Mouse (Mus musculus) cerebral cortex, adult 2 months (tissue): ENCODE measurements around the gene Slc27a2.

ENCODE experiments used
- WGBS: fragments of 180-500 bp; shearing (Covaris S2); methylation state at CpG from one replicate; pipeline ENCODE4 v1.1.7; 2018; 5-methylcytosine and 5-hydroxymethylcytosine counted together

The Slc27a2 gene

GRCm38 (mm10) chr2:126555533-126555932 is 3.3 kb downstream of the Slc27a2 start:
- 94% methylated on average over 5 of the region's 5 CpGs for WGBS

GRCm38 (mm10) chr2:126560094-126560493 is 7.9 kb downstream of the Slc27a2 start:
- WGBS = 96% methylated on average over 1 of the region's 1 CpGs

GRCm38 (mm10) chr2:126563411-126564105 is 11.4 kb downstream of the Slc27a2 start:
- WGBS = 50% methylated on average over 17 of the region's 17 CpGs

GRCm38 (mm10) chr2:126572163-126572562 is 20.0 kb downstream of the Slc27a2 start:
- 76% methylated on average over 1 of the region's 1 CpGs for WGBS

- 87% methylated on average over 4 of the region's 4 CpGs for WGBS
Measured at GRCm38 (mm10) chr2:126572747-126573146, 20.5 kb downstream of the Slc27a2 start.

- 86% methylated on average over 11 of the region's 11 CpGs for WGBS
Measured at GRCm38 (mm10) chr2:126575391-126576176, 23.4 kb downstream of the Slc27a2 start.

GRCm38 (mm10) chr2:126577362-126577761 is 25.2 kb downstream of the Slc27a2 start:
- WGBS = 92% methylated on average over 5 of the region's 5 CpGs

GRCm38 (mm10) chr2:126579282-126579681 is 27.1 kb downstream of the Slc27a2 start:
- 95% methylated on average over 1 of the region's 1 CpGs for WGBS

- WGBS = 77% methylated on average over 6 of the region's 6 CpGs
Measured at GRCm38 (mm10) chr2:126583960-126584359, 31.8 kb downstream of the Slc27a2 start.

GRCm38 (mm10) chr2:126584621-126585369 is 32.6 kb downstream of the Slc27a2 start:
- 86% methylated on average over 8 of the region's 8 CpGs for WGBS

- 77% methylated on average over 3 of the region's 3 CpGs for WGBS
Measured at GRCm38 (mm10) chr2:126587468-126587867, 35.3 kb downstream of the Slc27a2 start.

GRCm38 (mm10) chr2:126591304-126591703 is 39.1 kb downstream of the Slc27a2 start:
- 90% methylated on average over 4 of the region's 4 CpGs for WGBS

- whole genome bisulfite sequencing = 34% methylated on average over 26 of the region's 26 CpGs
Measured at GRCm38 (mm10) chr2:126593831-126594610, 41.8 kb downstream of the Slc27a2 start.

- WGBS = 94% methylated on average over 7 of the region's 7 CpGs
Measured at GRCm38 (mm10) chr2:126596347-126597072, 44.3 kb downstream of the Slc27a2 start.

- WGBS = 71% methylated on average over 20 of the region's 20 CpGs
Measured at GRCm38 (mm10) chr2:126597279-126598241, 45.4 kb downstream of the Slc27a2 start.

GRCm38 (mm10) chr2:126598359-126598758 is 46.2 kb downstream of the Slc27a2 start:
- 70% methylated on average over 2 of the region's 2 CpGs for WGBS

- WGBS = 15% methylated on average over 3 of the region's 3 CpGs
Measured at GRCm38 (mm10) chr2:126599005-126599404, 46.8 kb downstream of the Slc27a2 start.

GRCm38 (mm10) chr2:126600533-126600932 is 48.3 kb downstream of the Slc27a2 start:
- 83% methylated on average over 14 of the region's 14 CpGs for WGBS

GRCm38 (mm10) chr2:126601918-126602600 is 49.9 kb downstream of the Slc27a2 start:
- 94% methylated on average over 14 of the region's 14 CpGs for WGBS
